Mouse (Mus musculus) C2C12 (cell line): ENCODE measurements around the gene Mindy4.

ENCODE experiments used
- CTCF ChIP-seq: IDR thresholded peaks from one replicate; pipeline ENCODE4 v1.5.1; 2011; ENCODE audit not compliant: control insufficient read depth, insufficient read depth, insufficient read length
- MAX ChIP-seq: IDR thresholded peaks from one replicate; pipeline ENCODE4 v1.6.1; 2011; ENCODE audit warnings: mild to moderate bottlenecking, control low read depth
- USF1 ChIP-seq: IDR thresholded peaks from one replicate; pipeline ENCODE4 v1.6.1; 2011; ENCODE audit warnings: low read depth, mild to moderate bottlenecking, control low read depth, moderate library complexity

DNA sequence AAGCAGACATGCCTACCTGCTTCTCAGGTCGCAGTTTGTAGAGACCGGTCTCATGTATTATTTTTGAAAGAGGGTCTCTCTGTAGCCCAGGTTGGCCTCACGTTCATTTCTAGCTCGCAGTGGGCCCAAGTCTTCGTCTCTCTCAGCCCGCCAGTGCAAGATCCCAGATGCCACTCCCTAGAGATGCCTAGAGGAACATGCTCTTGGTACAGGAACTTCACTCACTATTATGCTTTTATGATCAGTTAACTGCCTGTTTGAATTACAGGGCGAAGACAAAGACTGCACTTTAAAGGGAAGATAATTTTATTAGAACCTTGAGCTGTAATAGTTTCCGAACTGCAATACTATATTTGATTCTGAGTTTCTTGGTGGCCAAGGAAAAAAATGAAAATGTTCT, 79.2 kb downstream of the Mindy4 start:
- TF ChIP-seq CTCF (no peak), USF1 (no peak), MAX (no peak)
